Mouse (Mus musculus): ENCODE results near the gene Usp2. TPM values are rescaled to one million over a fixed set of nuclear protein-coding genes. Genes with fewer than 3 reads are reported as not detected.

Usp2 gene
- total and polyA plus RNA-seq, 3 experiments, result 3.6 to 13.9 TPM; not detected in 1

GRCm38 (mm10) chr9:44073115-44073514, 6.3 kb downstream of the Usp2 start:
- Histone ChIP-seq H3K36me3 (ENCODE audit: control insufficient read depth in 1 of 2, insufficient read depth in 2 of 2, low read length in 2 of 2) (no peaks in the 10 kb centered on the region), H3K4me1 (ENCODE audit: control insufficient read depth in 1 of 2, insufficient read depth in 2 of 2, low read length in 2 of 2) (0 out of 4 replicates have a peak, but pooled peaks cover 0 to under 1% of the 10 kb centered on the region in 2 experiments), H3K27me3 (ENCODE audit: control insufficient read depth in 1 of 2, insufficient read depth in 2 of 2, low read length in 2 of 2) (no peaks in the 10 kb centered on the region), H3K9me3 (replicated peaks; ENCODE audit: insufficient read depth, low read length) (no peaks in the 10 kb centered on the region), H3K4me3 (ENCODE audit: control insufficient read depth in 1 of 2, insufficient read depth in 1 of 2, low read depth in 2 of 2, low read length in 2 of 2) (no peak overlapping the region), H3K9ac (ENCODE audit: control insufficient read depth, low read depth, low read length, poor library complexity, severe bottlenecking) (no peak overlapping the region), H3K27ac (ENCODE audit: control insufficient read depth, low read depth, low read length) (no peak overlapping the region), H3K79me2 (ENCODE audit: control insufficient read depth, insufficient read depth, low read length, poor library complexity) (no peaks in the 10 kb centered on the region)
- no peak for DNase-seq (ENCODE audit: low read depth, low spot score)
- TF ChIP-seq HCFC1 (IDR thresholded peaks at IDR 0.05; ENCODE audit: low read depth, low read length) (no peak), ELF1 (IDR thresholded peaks at IDR 0.05; ENCODE audit: low read depth, low read length) (no peak), SIN3A (IDR thresholded peaks at IDR 0.05; ENCODE audit: low read length) (no peak), TBP (IDR thresholded peaks at IDR 0.05; ENCODE audit: low read depth, low read length) (no peak), GATA1 (IDR thresholded peaks at IDR 0.05; ENCODE audit: low read depth, low read length) (no peak), NELFE (IDR thresholded peaks at IDR 0.05; ENCODE audit: low read depth, low read length) (no peak), CTCF (IDR thresholded peaks at IDR 0.05 in 2 of 3, conservative IDR thresholded peaks at IDR 0.05 in 1 of 3; ENCODE audit: control insufficient read depth in 1 of 3, insufficient read depth in 1 of 3, low read depth in 2 of 3, low read length in 3 of 3, poor library complexity in 1 of 3, severe bottlenecking in 1 of 3) (no peak)

- Histone ChIP-seq H3K27ac (ENCODE audit: control insufficient read depth, low read depth, low read length) (no peak overlapping the region), H3K36me3 (ENCODE audit: control insufficient read depth in 1 of 2, insufficient read depth in 2 of 2, low read length in 2 of 2) (peaks cover 0 to 3% of the 10 kb centered on the region in 2 experiments; a peak in 1 of 4 replicates), H3K4me3 (ENCODE audit: control insufficient read depth in 1 of 2, insufficient read depth in 1 of 2, low read depth in 2 of 2, low read length in 2 of 2) (no peak overlapping the region), H3K9ac (ENCODE audit: control insufficient read depth, low read depth, low read length, poor library complexity, severe bottlenecking) (no peak overlapping the region), H3K27me3 (ENCODE audit: control insufficient read depth in 1 of 2, insufficient read depth in 2 of 2, low read length in 2 of 2) (no peaks in the 10 kb centered on the region), H3K9me3 (replicated peaks; ENCODE audit: insufficient read depth, low read length) (no peaks in the 10 kb centered on the region), H3K79me2 (ENCODE audit: control insufficient read depth, insufficient read depth, low read length, poor library complexity) (no peaks in the 10 kb centered on the region), H3K4me1 (ENCODE audit: control insufficient read depth in 1 of 2, insufficient read depth in 2 of 2, low read length in 2 of 2) (peaks cover 0 to 9% of the 10 kb centered on the region in 2 experiments; a peak in 2 of 4 replicates)
- peak; percentile 85 for DNase-seq (ENCODE audit: low read depth, low spot score)
- no peak for TF ChIP-seq GABPA (IDR thresholded peaks at IDR 0.05; ENCODE audit: low read depth, low read length)
- no peak for TF ChIP-seq MAX (IDR thresholded peaks at IDR 0.05; ENCODE audit: low read length)
- TF ChIP-seq ZNF384 (IDR thresholded peaks at IDR 0.05; ENCODE audit: low read depth, low read length), result no peak
- TF ChIP-seq RAD21 (IDR thresholded peaks at IDR 0.05; ENCODE audit: low read depth, low read length), result peak; percentile 70
- TF ChIP-seq CHD2 (IDR thresholded peaks at IDR 0.05; ENCODE audit: low read length), result no peak
- TF ChIP-seq CTCF (IDR thresholded peaks at IDR 0.05 in 2 of 3, conservative IDR thresholded peaks at IDR 0.05 in 1 of 3; ENCODE audit: control insufficient read depth in 1 of 3, insufficient read depth in 1 of 3, low read depth in 2 of 3, low read length in 3 of 3, poor library complexity in 1 of 3, severe bottlenecking in 1 of 3), result peak; percentile 73 to 82 (median 82)
- TF ChIP-seq SMC3 (IDR thresholded peaks at IDR 0.05; ENCODE audit: low read depth, low read length), result peak; percentile 60
Observed at GRCm38 (mm10) chr9:44074395-44075275, 7.8 kb downstream of the Usp2 start.

Data from MEL (cell line).